Mouse (Mus musculus): ENCODE measurements around the gene Hmox2. TPM values are rescaled to one million over a fixed set of nuclear protein-coding genes. Genes with fewer than 3 reads are reported as not detected.
"Not testable (repeated sequence)": the region's sequence is repeated elsewhere in the genome, so short reads cannot be mapped to it uniquely, and the experiment has no call there.

The Hmox2 gene
- total and polyA plus RNA-seq, 2 experiments from 2014 or later = 36.0 to 101 TPM

DNA sequence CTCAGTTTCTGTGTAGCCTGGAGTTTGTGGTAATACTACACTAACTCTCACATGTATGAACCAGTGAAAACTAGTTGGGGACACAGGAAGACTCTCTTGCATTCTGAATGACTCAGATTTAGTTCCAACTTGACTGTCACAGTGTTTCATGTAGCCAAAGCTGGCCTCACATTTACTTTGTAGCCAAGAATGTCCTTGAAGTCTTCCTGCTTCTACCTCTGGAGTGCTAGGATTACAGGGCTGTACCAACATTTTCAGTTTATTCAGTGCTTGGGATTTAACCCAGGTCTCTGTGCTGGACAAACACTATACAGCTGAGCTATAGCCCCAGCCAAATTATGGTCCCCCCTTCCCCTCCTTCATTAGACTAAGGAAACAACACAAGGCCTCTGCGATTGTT is 16.0 kb downstream of the Hmox2 start:
- ATAC-seq = no peak
- no peak for TF ChIP-seq CTCF (IDR thresholded peaks at IDR 0.05; ENCODE audit: low read depth)
- 100% methylated on average over 1 of the region's 1 CpGs for WGBS

DNA sequence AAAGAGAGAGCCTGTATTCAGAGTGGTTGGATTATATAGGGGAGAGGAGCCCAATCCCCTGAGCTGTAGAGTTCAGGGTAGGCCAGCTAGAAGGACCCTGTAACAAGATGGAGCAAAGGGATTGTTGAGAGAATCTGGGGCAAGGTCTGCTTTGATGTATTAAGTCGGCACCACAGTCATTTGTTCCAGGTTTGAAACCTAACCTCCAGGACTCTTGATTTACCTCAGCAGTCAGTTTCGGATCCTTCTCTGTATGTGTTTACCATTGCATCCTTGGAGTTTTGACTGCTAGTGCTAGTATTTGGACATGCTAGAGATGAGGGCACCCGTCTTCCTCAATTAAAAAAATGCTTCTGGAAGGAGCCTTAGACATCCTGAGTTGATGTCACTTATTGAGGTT is 26.0 kb downstream of the Hmox2 start:
- TF ChIP-seq CTCF (IDR thresholded peaks at IDR 0.05; ENCODE audit: low read depth) = no peak
- no peak overlapping the region for H3K27ac ChIP-seq
- H3K36me3 ChIP-seq (ENCODE audit: insufficient read depth, low read length) = no peaks in the 10 kb centered on the region
- ATAC-seq = no peak
- H3K4me1 ChIP-seq (ENCODE audit: insufficient read depth, low read length) = no peaks in the 10 kb centered on the region
- WGBS = 97% methylated on average over 3 of the region's 3 CpGs
- H3K27me3 ChIP-seq (ENCODE audit: insufficient read depth, low read length) = no peaks in the 10 kb centered on the region
- no peaks in the 10 kb centered on the region for H3K9me3 ChIP-seq (ENCODE audit: low read length)
- no peak overlapping the region for H3K4me3 ChIP-seq (ENCODE audit: low read length)
- H3K4me2 ChIP-seq (ENCODE audit: low read depth, low read length) = no peak overlapping the region
- no peak for DNase-seq (ENCODE audit: low spot score)
- H3K9ac ChIP-seq (replicated peaks; ENCODE audit: low read length) = no peak overlapping the region

More for the DNA sequence above, 16.0 kb downstream of the Hmox2 start:
- H3K27ac ChIP-seq = no peak overlapping the region
- no peak overlapping the region for H3K4me3 ChIP-seq (ENCODE audit: low read length)
- H3K9ac ChIP-seq (replicated peaks; ENCODE audit: low read length) = no peak overlapping the region
- H3K4me1 ChIP-seq (ENCODE audit: insufficient read depth, low read length) = no peaks in the 10 kb centered on the region
- H3K36me3 ChIP-seq (ENCODE audit: insufficient read depth, low read length) = no peaks in the 10 kb centered on the region
- no peaks in the 10 kb centered on the region for H3K27me3 ChIP-seq (ENCODE audit: insufficient read depth, low read length)
- no peak overlapping the region for H3K4me2 ChIP-seq (ENCODE audit: low read depth, low read length)
- H3K9me3 ChIP-seq (ENCODE audit: low read length) = 0 out of 2 replicates have a peak, but pooled peaks cover 3% of the 10 kb centered on the region
- DNase-seq (ENCODE audit: low spot score) = no peak

DNA sequence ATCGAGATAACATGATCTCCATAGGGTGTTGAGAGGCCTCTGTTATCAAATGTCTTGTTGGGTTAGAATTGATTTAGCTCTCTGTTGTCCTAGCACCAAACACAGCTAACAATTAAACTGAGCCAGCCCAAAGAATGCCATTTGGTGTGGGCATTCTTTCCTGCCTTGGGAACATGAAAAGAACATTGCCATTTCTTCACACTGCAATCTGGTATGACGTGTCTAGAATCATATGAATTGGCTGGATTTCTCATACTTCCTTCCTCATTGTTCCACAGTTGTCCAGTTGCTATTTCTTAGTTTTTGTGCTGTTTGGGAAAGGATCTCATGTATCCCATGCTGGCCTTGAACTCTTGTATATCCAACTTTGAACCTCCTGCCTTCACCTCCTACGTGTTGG is 27.9 kb downstream of the Hmox2 start:
- Histone ChIP-seq H3K36me3 (ENCODE audit: insufficient read depth, low read length) (no peaks in the 10 kb centered on the region), H3K9me3 (ENCODE audit: low read length) (no peaks in the 10 kb centered on the region), H3K27ac (no peak overlapping the region), H3K9ac (replicated peaks; ENCODE audit: low read length) (no peak overlapping the region), H3K27me3 (ENCODE audit: insufficient read depth, low read length) (no peaks in the 10 kb centered on the region), H3K4me2 (ENCODE audit: low read depth, low read length) (no peak overlapping the region), H3K4me3 (ENCODE audit: low read length) (no peak overlapping the region), H3K4me1 (ENCODE audit: insufficient read depth, low read length) (no peaks in the 10 kb centered on the region)
- TF ChIP-seq CTCF (IDR thresholded peaks at IDR 0.05; ENCODE audit: low read depth) = no peak
- WGBS = 83% methylated on average over 3 of the region's 3 CpGs
- DNase-seq (ENCODE audit: low spot score) (no peak), ATAC-seq (no peak)

DNA sequence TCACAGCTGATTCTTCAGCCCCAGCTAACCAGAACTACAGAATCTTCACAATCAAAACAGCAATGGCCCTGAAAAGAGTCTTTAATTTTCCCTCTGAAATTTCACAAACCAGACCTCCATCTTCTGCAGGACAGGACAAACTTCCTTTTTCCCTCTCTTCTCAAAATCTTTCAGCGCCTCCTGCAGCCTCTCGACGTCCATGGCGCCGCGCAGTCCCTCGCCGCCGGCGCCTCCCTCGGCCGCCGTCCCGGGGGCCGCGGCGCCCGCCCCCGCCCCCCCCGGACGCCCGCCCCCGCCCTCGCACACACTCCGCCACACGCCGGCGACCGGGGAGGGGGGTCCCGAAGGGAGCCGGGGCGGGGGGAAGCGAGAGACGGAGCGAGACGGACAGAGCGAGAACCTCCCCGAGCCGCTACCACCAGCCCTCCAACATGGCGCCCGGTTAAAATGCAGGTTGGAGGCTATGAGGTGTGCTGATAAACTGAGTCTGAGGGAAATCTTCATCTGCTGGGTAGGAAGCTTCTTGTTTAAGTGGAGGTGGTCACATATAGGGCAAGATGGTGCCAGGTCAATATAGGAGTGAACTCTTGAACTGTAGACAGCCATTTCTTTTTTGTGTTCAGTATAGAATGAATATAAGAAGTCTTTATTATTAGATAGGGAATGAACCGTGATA is 30.6 kb downstream of the Hmox2 start:
- WGBS = 3% methylated on average over 32 of the region's 42 CpGs
- not testable (repeated sequence) for H3K9me3 ChIP-seq (ENCODE audit: low read length); H3K4me1 ChIP-seq (ENCODE audit: insufficient read depth, low read length); H3K36me3 ChIP-seq (ENCODE audit: insufficient read depth, low read length); H3K27me3 ChIP-seq (ENCODE audit: insufficient read depth, low read length)
- H3K4me2 ChIP-seq (ENCODE audit: low read depth, low read length) = peak overlapping the region; percentile 56
- DNase-seq (ENCODE audit: low spot score) = peak; percentile 48
- H3K27ac ChIP-seq = peak overlapping the region; percentile 76
- peak; percentile 88 for ATAC-seq
- TF ChIP-seq CTCF (IDR thresholded peaks at IDR 0.05; ENCODE audit: low read depth) = peak; percentile 24
- peak overlapping the region; percentile 47 for H3K9ac ChIP-seq (replicated peaks; ENCODE audit: low read length)
- H3K4me3 ChIP-seq (ENCODE audit: low read length) = peak overlapping the region; percentile 41

DNA sequence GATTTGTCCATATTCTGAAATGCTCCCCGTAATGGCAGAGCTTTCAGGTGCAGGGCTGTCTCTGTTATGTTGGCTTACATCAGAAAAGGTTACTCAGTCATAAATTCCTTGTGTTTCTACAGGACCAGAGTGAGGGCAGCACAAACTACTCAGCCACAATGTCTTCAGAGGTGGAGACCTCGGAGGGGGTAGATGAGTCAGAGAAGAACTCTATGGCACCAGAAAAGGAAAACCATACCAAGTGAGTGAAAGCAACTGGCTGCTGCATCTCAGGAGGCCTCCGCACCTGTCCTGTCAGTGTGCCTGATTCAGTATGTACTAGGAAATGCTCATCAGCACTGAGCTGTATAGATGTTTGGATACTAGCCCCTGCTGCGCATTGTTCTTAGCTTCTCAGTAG is 36.3 kb downstream of the Hmox2 start:
- 94% methylated on average over 4 of the region's 4 CpGs for WGBS
- no peaks in the 10 kb centered on the region for H3K9me3 ChIP-seq (ENCODE audit: low read length)
- peaks cover 25% of the 10 kb centered on the region; the same call in 1 of the 2 replicates for H3K36me3 ChIP-seq (ENCODE audit: insufficient read depth, low read length)
- DNase-seq (ENCODE audit: low spot score) (no peak), ATAC-seq (no peak)
- no peak overlapping the region for H3K4me2 ChIP-seq (ENCODE audit: low read depth, low read length)
- H3K4me3 ChIP-seq (ENCODE audit: low read length) = no peak overlapping the region
- no peak for TF ChIP-seq CTCF (IDR thresholded peaks at IDR 0.05; ENCODE audit: low read depth)
- no peaks in the 10 kb centered on the region for H3K4me1 ChIP-seq (ENCODE audit: insufficient read depth, low read length)
- no peak overlapping the region for H3K27ac ChIP-seq
- no peaks in the 10 kb centered on the region for H3K27me3 ChIP-seq (ENCODE audit: insufficient read depth, low read length)
- H3K9ac ChIP-seq (replicated peaks; ENCODE audit: low read length) = no peak overlapping the region

DNA sequence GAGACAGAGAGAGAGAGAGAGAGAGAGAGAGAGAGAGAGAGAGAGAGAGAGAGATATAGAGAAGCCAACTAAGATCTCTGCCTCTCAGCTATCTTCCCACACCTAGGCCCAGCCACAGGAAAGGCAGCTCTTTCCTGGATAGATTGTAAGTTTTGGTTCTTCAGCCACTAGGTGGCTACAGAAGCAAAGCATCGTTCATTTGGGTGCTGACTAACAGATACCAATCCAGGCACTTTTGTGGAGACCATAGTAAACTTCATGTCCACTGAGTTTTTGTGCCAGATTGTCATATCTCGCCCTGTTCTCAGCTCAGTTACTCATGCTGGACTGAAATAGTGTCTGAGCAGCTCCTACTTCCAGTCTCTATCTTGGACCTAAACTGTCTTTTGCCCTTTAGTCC is 37.1 kb downstream of the Hmox2 start:
- DNase-seq (ENCODE audit: low spot score) (peak; percentile 77), ATAC-seq (peak; percentile 65)
- WGBS = 27% methylated on average over 2 of the region's 2 CpGs
- Histone ChIP-seq H3K36me3 (ENCODE audit: insufficient read depth, low read length) (peaks cover 34% of the 10 kb centered on the region), H3K4me2 (ENCODE audit: low read depth, low read length) (no peak overlapping the region), H3K4me3 (ENCODE audit: low read length) (no peak overlapping the region), H3K9ac (replicated peaks; ENCODE audit: low read length) (no peak overlapping the region), H3K27ac (no peak overlapping the region), H3K27me3 (ENCODE audit: insufficient read depth, low read length) (no peaks in the 10 kb centered on the region), H3K9me3 (ENCODE audit: low read length) (no peaks in the 10 kb centered on the region), H3K4me1 (ENCODE audit: insufficient read depth, low read length) (no peaks in the 10 kb centered on the region)
- TF ChIP-seq CTCF (IDR thresholded peaks at IDR 0.05; ENCODE audit: low read depth) = peak; percentile 78

DNA sequence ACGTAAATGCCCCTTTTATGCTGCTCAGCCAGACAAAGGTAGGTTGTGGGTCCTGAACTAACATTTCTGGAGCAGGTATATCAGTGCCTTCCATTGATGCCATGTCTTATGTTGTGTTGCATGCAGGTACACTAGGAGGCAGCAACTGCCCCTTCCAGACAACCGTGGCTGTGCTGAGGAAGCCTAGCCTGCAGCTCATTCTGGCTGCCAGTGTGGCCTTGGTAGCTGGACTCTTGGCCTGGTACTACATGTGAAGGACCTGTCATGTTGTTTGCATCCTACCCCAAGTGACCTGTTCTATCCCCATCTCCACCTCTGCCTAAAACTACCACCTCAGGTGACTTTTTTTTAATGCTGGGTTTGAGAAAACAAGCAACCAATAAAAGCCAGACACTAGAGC is 39.7 kb downstream of the Hmox2 start:
- Histone ChIP-seq H3K27me3 (ENCODE audit: insufficient read depth, low read length) (no peaks in the 10 kb centered on the region), H3K4me2 (ENCODE audit: low read depth, low read length) (no peak overlapping the region), H3K4me1 (ENCODE audit: insufficient read depth, low read length) (no peaks in the 10 kb centered on the region), H3K9me3 (ENCODE audit: low read length) (no peaks in the 10 kb centered on the region), H3K4me3 (ENCODE audit: low read length) (no peak overlapping the region), H3K9ac (replicated peaks; ENCODE audit: low read length) (no peak overlapping the region), H3K27ac (no peak overlapping the region), H3K36me3 (ENCODE audit: insufficient read depth, low read length) (peaks cover 58% of the 10 kb centered on the region)
- no peak for TF ChIP-seq CTCF (IDR thresholded peaks at IDR 0.05; ENCODE audit: low read depth)
- ATAC-seq (no peak), DNase-seq (ENCODE audit: low spot score) (no peak)
- 90% methylated on average over 2 of the region's 2 CpGs for WGBS
